In genomic region chr14:56602069-56602468, GRCm38 (mm10) we compare ENCODE assay signal across 12 mouse cellular contexts.
"Had no signal": no experiment of that assay in that cellular context is flagged by ENCODE, and none has a peak within 500 bp of the region (broad histone marks: within the 10 kb centered on the region; RNA-seq: fewer than 3 reads in every experiment).

No protein-coding gene starts in this region.

- H3K9me3 ChIP-seq: limb, embryonic 15.5 days; liver, embryonic 12.5 days; midbrain, embryonic 10.5 days; neural tube, embryonic 15.5 days had no signal

- H3K4me2 ChIP-seq: limb, embryonic 15.5 days; liver, embryonic 12.5 days; neural tube, embryonic 15.5 days had no signal

- H3K36me3 ChIP-seq: limb, embryonic 15.5 days; midbrain, embryonic 10.5 days; neural tube, embryonic 15.5 days had no signal

- ATAC-seq: liver, embryonic 12.5 days had no signal

- H3K27me3 ChIP-seq: limb, embryonic 15.5 days; liver, embryonic 12.5 days; neural tube, embryonic 15.5 days had no signal

- H3K4me1 ChIP-seq: limb, embryonic 15.5 days; liver, embryonic 12.5 days; midbrain, embryonic 10.5 days; neural tube, embryonic 15.5 days had no signal

- H3K27ac ChIP-seq: kidney, postnatal 0 days; layer of hippocampus, adult 2 months; limb, embryonic 15.5 days; liver, embryonic 12.5 days; midbrain, embryonic 10.5 days; neural tube, embryonic 15.5 days had no signal

- H3K4me3 ChIP-seq: layer of hippocampus, adult 2 months; limb, embryonic 15.5 days; liver, embryonic 12.5 days; midbrain, embryonic 10.5 days; myocyte; neural tube, embryonic 15.5 days had no signal

- H3K9ac ChIP-seq: limb, embryonic 15.5 days; liver, embryonic 12.5 days; neural tube, embryonic 15.5 days had no signal

- DNase-seq: kidney, adult 11 months; kidney, adult 9 months; kidney, postnatal 36 days; midbrain, embryonic 14.5 days; thymus, postnatal 36 days had no signal
